Mouse (Mus musculus) MEL (cell line): ENCODE results near the gene Wdr46.

Source experiments
- CTCF ChIP-seq, 3 experiments: IDR thresholded peaks in 2 of 3; conservative IDR thresholded peaks in 1 of 3; 2 replicates each; pipeline ENCODE4 v1.5.1; 2011 to 2012; ENCODE audit warnings: low read length in 3 of 3, low read depth in 2 of 3, mild to moderate bottlenecking in 2 of 3, improper control_type of control experiment in 1 of 3, inconsistent platforms in 1 of 3, mixed read lengths in 1 of 3, moderate library complexity in 1 of 3; ENCODE audit not compliant: control insufficient read depth in 1 of 3, insufficient read depth in 1 of 3, poor library complexity in 1 of 3, severe bottlenecking in 1 of 3
- POLR2A ChIP-seq, 2 experiments: IDR thresholded peaks; 2 replicates each; pipeline ENCODE4 v1.6.1; 2011 to 2012; ENCODE audit warnings: low read length in 2 of 2, mild to moderate bottlenecking in 2 of 2, control low read depth in 1 of 2, improper control_type of control experiment in 1 of 2, low read depth in 1 of 2, moderate library complexity in 1 of 2; ENCODE audit not compliant: control insufficient read depth in 1 of 2, insufficient read depth in 1 of 2, poor library complexity in 1 of 2
- ZC3H11A ChIP-seq: IDR thresholded peaks from 2 replicates; pipeline ENCODE4 v1.6.1; 2012; ENCODE audit warnings: low read depth, mild to moderate bottlenecking, inconsistent platforms, low read length, improper control_type of control experiment
- ZMIZ1 ChIP-seq: IDR thresholded peaks from 2 replicates; pipeline ENCODE4 v1.6.1; 2012; ENCODE audit warnings: low read depth, mild to moderate bottlenecking, inconsistent platforms, low read length, improper control_type of control experiment, moderate library complexity
- ZNF384 ChIP-seq: IDR thresholded peaks from 2 replicates; pipeline ENCODE4 v1.6.1; 2012; ENCODE audit warnings: low read depth, mild to moderate bottlenecking, inconsistent platforms, low read length, improper control_type of control experiment

- TF ChIP-seq ZMIZ1, result no peak
- TF ChIP-seq CTCF (IDR thresholded peaks at IDR 0.05 in 2 of 3, conservative IDR thresholded peaks at IDR 0.05 in 1 of 3; ENCODE audit: control insufficient read depth in 1 of 3, insufficient read depth in 1 of 3, low read depth in 2 of 3, low read length in 3 of 3, poor library complexity in 1 of 3, severe bottlenecking in 1 of 3), result no peak
- TF ChIP-seq POLR2A (IDR thresholded peaks at IDR 0.05; ENCODE audit: control insufficient read depth in 1 of 2, insufficient read depth in 1 of 2, low read depth in 1 of 2, low read length in 2 of 2, poor library complexity in 1 of 2), result no peak
- TF ChIP-seq ZNF384, result no peak
- TF ChIP-seq ZC3H11A, result no peak
Observed at GRCm38 (mm10) chr17:33950131-33950625, 9.7 kb downstream of the Wdr46 start.
